Comparison of ENCODE assay signal across 27 mouse cellular contexts in genomic region chr16:8533477-8533876, GRCm38 (mm10). TPM values are rescaled to one million over a fixed set of nuclear protein-coding genes. Genes with fewer than 3 reads are reported as not detected.
A peak's percentile ranks its signal among the peaks of the same experiment; 100 is the strongest.
DNase-seq lines count a peak whose midpoint lies in the region; ATAC-seq and TF ChIP-seq lines count a peak whose summit lies in the region.
"Had no signal": no experiment of that assay in that cellular context is flagged by ENCODE, and none has a peak within 500 bp of the region (broad histone marks: within the 10 kb centered on the region; RNA-seq: fewer than 3 reads in every experiment).

No protein-coding gene starts in this region.

- 0 out of 2 replicates have a peak, but pooled peaks cover 5% of the 10 kb centered on the region for H3K27me3 ChIP-seq in hindbrain, embryonic 12.5 days
- no peaks in the 10 kb centered on the region for H3K27me3 ChIP-seq in hindbrain, postnatal 0 days (ENCODE audit: insufficient read depth, low read length)
- H3K27me3 ChIP-seq in midbrain, embryonic 11.5 days (ENCODE audit: control insufficient read depth, insufficient read depth, low read length), result no peaks in the 10 kb centered on the region
- no peaks in the 10 kb centered on the region for H3K27me3 ChIP-seq in midbrain, postnatal 0 days (ENCODE audit: insufficient read depth, low read length)
- H3K27me3 ChIP-seq in heart, embryonic 10.5 days (ENCODE audit: insufficient read depth, poor library complexity, severe bottlenecking), result no peaks in the 10 kb centered on the region
- H3K27me3 ChIP-seq: embryonic facial prominence, embryonic 12.5 days; embryonic facial prominence, embryonic 15.5 days; heart, embryonic 13.5 days; hindbrain, embryonic 15.5 days; intestine, embryonic 15.5 days; Patski had no signal

- H3K4me1 ChIP-seq in hindbrain, embryonic 12.5 days, result peaks cover 2% of the 10 kb centered on the region
- H3K4me1 ChIP-seq in hindbrain, postnatal 0 days (ENCODE audit: insufficient read depth, low read length), result peaks cover 4% of the 10 kb centered on the region; the same call in 1 of the 2 replicates
- no peaks in the 10 kb centered on the region for H3K4me1 ChIP-seq in midbrain, embryonic 11.5 days (ENCODE audit: control insufficient read depth, insufficient read depth, low read length)
- H3K4me1 ChIP-seq in midbrain, postnatal 0 days (ENCODE audit: insufficient read depth, low read length), result 0 out of 2 replicates have a peak, but pooled peaks cover 1% of the 10 kb centered on the region
- H3K4me1 ChIP-seq in heart, embryonic 10.5 days, result 0 out of 2 replicates have a peak, but pooled peaks cover 3% of the 10 kb centered on the region
- H3K4me1 ChIP-seq: embryonic facial prominence, embryonic 15.5 days; intestine, embryonic 15.5 days had no signal

- H3K4me3 ChIP-seq in hindbrain, embryonic 12.5 days, result no peak overlapping the region
- no peak overlapping the region for H3K4me3 ChIP-seq in hindbrain, postnatal 0 days (ENCODE audit: low read length)
- no peak overlapping the region for H3K4me3 ChIP-seq in midbrain, embryonic 11.5 days (ENCODE audit: low read depth, low read length)
- H3K4me3 ChIP-seq in midbrain, postnatal 0 days (ENCODE audit: low read depth, low read length), result no peak overlapping the region
- H3K4me3 ChIP-seq in heart, embryonic 10.5 days, result no peak overlapping the region
- H3K4me3 ChIP-seq: embryonic facial prominence, embryonic 12.5 days; embryonic facial prominence, embryonic 15.5 days; gastrocnemius, adult 2 months; heart, embryonic 13.5 days; hindbrain, embryonic 15.5 days; intestine, embryonic 15.5 days had no signal

- DNase-seq in hindbrain, postnatal 0 days (ENCODE audit: low spot score), result no peak
- peak; percentile 45 for DNase-seq in midbrain, embryonic 11.5 days (ENCODE audit: low spot score, missing footprints)
- DNase-seq in midbrain, postnatal 0 days (ENCODE audit: low spot score), result no peak
- DNase-seq in R1 (ENCODE audit: low read depth, low spot score), result peak; percentile 95
- DNase-seq in adrenal gland, adult (ENCODE audit: inconsistent age in 2 of 2, low spot score in 1 of 2), result no peak
- no peak for DNase-seq in heart, embryonic 10.5 days (ENCODE audit: low spot score)
- DNase-seq: adrenal gland, postnatal 10 days; adrenal gland, postnatal 36 days; cerebellum, adult 18-20 months; cerebellum, adult 9-11 months; cerebellum, postnatal 25 days; forebrain, postnatal 0 days; gastrocnemius, adult 2 months; gastrocnemius, postnatal 25 days; heart, adult 18-20 months; heart, postnatal 14 days; heart, postnatal 4 days had no signal

- H3K9ac ChIP-seq in hindbrain, embryonic 12.5 days, result no peak overlapping the region
- H3K9ac ChIP-seq in hindbrain, postnatal 0 days (replicated peaks; ENCODE audit: low read length), result no peak overlapping the region
- no peak overlapping the region for H3K9ac ChIP-seq in midbrain, embryonic 11.5 days (ENCODE audit: low read length)
- no peak overlapping the region for H3K9ac ChIP-seq in midbrain, postnatal 0 days (replicated peaks; ENCODE audit: low read length, poor library complexity, severe bottlenecking)
- H3K9ac ChIP-seq: embryonic facial prominence, embryonic 12.5 days; embryonic facial prominence, embryonic 15.5 days; forebrain, postnatal 0 days; heart, embryonic 13.5 days; hindbrain, embryonic 15.5 days; intestine, embryonic 15.5 days had no signal

- TF ChIP-seq CTCF in hindbrain, postnatal 0 days (IDR thresholded peaks at IDR 0.05; ENCODE audit: low read depth), result no peak
- TF ChIP-seq CTCF in midbrain, postnatal 0 days (IDR thresholded peaks at IDR 0.05), result no peak

- H3K4me2 ChIP-seq in hindbrain, embryonic 12.5 days (replicated peaks), result no peak overlapping the region
- H3K4me2 ChIP-seq in hindbrain, postnatal 0 days (ENCODE audit: low read depth, low read length), result no peak overlapping the region
- no peak overlapping the region for H3K4me2 ChIP-seq in midbrain, embryonic 11.5 days
- H3K4me2 ChIP-seq in midbrain, postnatal 0 days (ENCODE audit: low read depth, low read length, poor library complexity, severe bottlenecking), result no peak overlapping the region
- H3K4me2 ChIP-seq: embryonic facial prominence, embryonic 12.5 days; embryonic facial prominence, embryonic 15.5 days; heart, embryonic 13.5 days; hindbrain, embryonic 15.5 days; intestine, embryonic 15.5 days had no signal

- ATAC-seq in hindbrain, embryonic 12.5 days (ENCODE audit: low FRiP score), result 0 out of 2 replicates have a peak, but pooled peaks have one; percentile 6
- no peak for ATAC-seq in hindbrain, postnatal 0 days
- no peak for ATAC-seq in midbrain, embryonic 11.5 days (ENCODE audit: low FRiP score)
- no peak for ATAC-seq in midbrain, postnatal 0 days (ENCODE audit: low FRiP score)
- ATAC-seq: activated CD4-positive, CD25-positive, alpha-beta regulatory T cell, adult 4 months; forebrain, embryonic 14.5 days; forebrain, postnatal 0 days; intestine, embryonic 15.5 days; Patski had no signal

- 93% methylated on average over 6 of the region's 6 CpGs for WGBS in hindbrain, embryonic 12.5 days
- WGBS in hindbrain, postnatal 0 days, result 89% methylated on average over 6 of the region's 6 CpGs
- WGBS in midbrain, embryonic 11.5 days, result 87% methylated on average over 6 of the region's 6 CpGs
- WGBS in midbrain, postnatal 0 days, result 93% methylated on average over 6 of the region's 6 CpGs
- WGBS in heart, embryonic 10.5 days, result 91% methylated on average over 6 of the region's 6 CpGs

- H3K9me3 ChIP-seq in hindbrain, embryonic 12.5 days (replicated peaks), result no peaks in the 10 kb centered on the region
- no peaks in the 10 kb centered on the region for H3K9me3 ChIP-seq in hindbrain, postnatal 0 days (ENCODE audit: low read length)
- H3K9me3 ChIP-seq in midbrain, embryonic 11.5 days (ENCODE audit: control insufficient read depth, low read length), result no peaks in the 10 kb centered on the region
- H3K9me3 ChIP-seq in midbrain, postnatal 0 days (ENCODE audit: low read length), result no peaks in the 10 kb centered on the region
- H3K9me3 ChIP-seq in heart, embryonic 10.5 days, result no peaks in the 10 kb centered on the region
- H3K9me3 ChIP-seq: embryonic facial prominence, embryonic 12.5 days; embryonic facial prominence, embryonic 15.5 days; G1E; heart, embryonic 13.5 days; hindbrain, embryonic 15.5 days; intestine, embryonic 15.5 days had no signal

- H3K36me3 ChIP-seq in hindbrain, embryonic 12.5 days, result no peaks in the 10 kb centered on the region
- H3K36me3 ChIP-seq in hindbrain, postnatal 0 days (ENCODE audit: insufficient read depth, low read length), result no peaks in the 10 kb centered on the region
- H3K36me3 ChIP-seq in midbrain, embryonic 11.5 days (ENCODE audit: control insufficient read depth, insufficient read depth, low read length), result no peaks in the 10 kb centered on the region
- no peaks in the 10 kb centered on the region for H3K36me3 ChIP-seq in midbrain, postnatal 0 days (ENCODE audit: insufficient read depth, low read length)
- peaks cover 2% of the 10 kb centered on the region; the same call in 1 of the 2 replicates for H3K36me3 ChIP-seq in heart, embryonic 10.5 days
- H3K36me3 ChIP-seq: embryonic facial prominence, embryonic 12.5 days; G1E; hindbrain, embryonic 15.5 days; intestine, embryonic 15.5 days had no signal

- H3K27ac ChIP-seq in hindbrain, embryonic 12.5 days, result no peak overlapping the region
- no peak overlapping the region for H3K27ac ChIP-seq in hindbrain, postnatal 0 days
- H3K27ac ChIP-seq in midbrain, embryonic 11.5 days (ENCODE audit: low read depth, low read length), result no peak overlapping the region
- no peak overlapping the region for H3K27ac ChIP-seq in midbrain, postnatal 0 days (ENCODE audit: low read depth, low read length)
- H3K27ac ChIP-seq in heart, embryonic 10.5 days, result no peak overlapping the region
- H3K27ac ChIP-seq: embryonic facial prominence, embryonic 12.5 days; embryonic facial prominence, embryonic 15.5 days; gastrocnemius, adult 2 months; heart, embryonic 13.5 days; hindbrain, embryonic 15.5 days; intestine, embryonic 15.5 days had no signal

RNA-seq across cellular contexts. Expression of gene Abat, which starts 20.2 kb away (rescaled TPM):
- 68.3 and 78.9 TPM in 2 replicates for polyA plus RNA-seq in hindbrain, embryonic 12.5 days (2016; fragmentation: Nextera tagmentation; extraction: Ambion mirVana)
- total RNA-seq in hindbrain, postnatal 0 days (2014; rRNA removed), result 149 and 157 TPM in 2 replicates
- polyA plus RNA-seq in hindbrain, postnatal 0 days (2015; fragmentation: Nextera tagmentation; extraction: Ambion mirVana), result 108 and 111 TPM in 2 replicates
- polyA plus RNA-seq in midbrain, embryonic 11.5 days (2014; fragmentation: Nextera tagmentation; extraction: Ambion mirVana), result 18.1 and 19.6 TPM in 2 replicates
- 117 and 137 TPM in 2 replicates for total RNA-seq in midbrain, postnatal 0 days (2014; rRNA removed)
- 89.4 and 92.7 TPM in 2 replicates for polyA plus RNA-seq in midbrain, postnatal 0 days (2015; fragmentation: Nextera tagmentation; extraction: Ambion mirVana)
- polyA plus RNA-seq in heart, embryonic 10.5 days (2016; fragmentation: Nextera tagmentation; extraction: Ambion mirVana), result 34.7 and 41.8 TPM in 2 replicates
- polyA plus RNA-seq: G1E had no signal

Comparison
In these comparisons a context has a peak if more than half of its experiments do, and no peak if none do; other contexts are left out.
1. DNase-seq: peak in midbrain, embryonic 11.5 days (single experiment) and R1 (single experiment); none in hindbrain, postnatal 0 days (single experiment), midbrain, postnatal 0 days (single experiment), adrenal gland, adult (0 of 2) and heart, embryonic 10.5 days (single experiment).